In the genomic region with DNA sequence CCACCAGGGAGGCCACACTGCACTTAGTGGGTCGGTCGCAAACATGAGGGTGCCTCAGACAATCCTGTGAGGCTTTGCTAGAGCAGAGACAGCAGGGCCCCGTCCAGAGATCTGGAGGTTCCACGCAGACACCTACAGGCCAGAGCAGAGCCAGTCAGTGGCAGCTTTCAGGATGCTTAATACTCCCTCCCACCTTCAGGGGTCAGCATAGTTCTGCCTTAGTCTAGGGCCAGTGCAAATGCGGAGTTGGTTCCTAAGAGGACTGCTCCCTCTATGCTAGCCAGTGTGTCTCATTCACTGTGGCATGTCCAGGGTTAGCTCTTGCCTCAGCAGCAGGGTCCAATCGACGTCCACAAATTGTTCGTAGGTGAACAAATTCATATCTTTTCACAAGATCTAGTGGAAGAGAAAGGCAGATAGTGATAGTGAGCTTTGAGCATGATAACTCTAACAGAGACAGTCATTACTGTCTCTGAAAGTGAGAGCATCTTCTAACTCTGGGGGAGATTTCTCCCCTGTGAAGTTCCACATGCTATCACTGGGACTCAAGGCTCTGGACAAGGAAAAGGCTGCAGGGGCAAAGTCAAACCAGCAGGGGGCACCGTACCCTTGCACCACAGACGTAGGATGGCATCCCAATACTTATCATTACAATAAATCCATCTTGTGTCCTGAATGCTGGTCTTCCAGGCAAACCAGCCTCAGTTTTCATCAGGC, we compare ENCODE assay signal across 7 mouse cellular contexts. TPM values are rescaled to one million over a fixed set of nuclear protein-coding genes. Genes with fewer than 3 reads are reported as not detected.
A peak's percentile ranks its signal among the peaks of the same experiment; 100 is the strongest.
DNase-seq lines count a peak whose midpoint lies in the region; ATAC-seq and TF ChIP-seq lines count a peak whose summit lies in the region.

No protein-coding gene starts in this region.

- TF ChIP-seq POLR2A in small intestine, adult 2 months (IDR thresholded peaks at IDR 0.05; ENCODE audit: low read depth, low read length) = no peak

- H3K27ac ChIP-seq in intestine, postnatal 0 days (ENCODE audit: low read depth, low read length) = no peak overlapping the region
- no peak overlapping the region for H3K27ac ChIP-seq in midbrain, embryonic 12.5 days (replicated peaks)
- no peak overlapping the region for H3K27ac ChIP-seq in small intestine, adult 2 months (ENCODE audit: insufficient read depth, low read depth, low read length)

- ATAC-seq in intestine, postnatal 0 days = peak; percentile 75
- peak; percentile 83 for ATAC-seq in midbrain, embryonic 12.5 days (ENCODE audit: low FRiP score, low read depth)

- intact Hi-C loops in left cerebral cortex, postnatal 4 days (cut with DNase I) = loop anchor here (2.0 to 10.0 kb wide), 2 partner anchors 120 to 660 kb away; no protein-coding TSS in a partner anchor

- no peaks in the 10 kb centered on the region for H3K27me3 ChIP-seq in intestine, postnatal 0 days (replicated peaks; ENCODE audit: control insufficient read depth, insufficient read depth, low read length)
- peaks cover 4% of the 10 kb centered on the region; the same call in 1 of the 2 replicates for H3K27me3 ChIP-seq in midbrain, embryonic 12.5 days
- H3K27me3 ChIP-seq in small intestine, adult 2 months (ENCODE audit: control insufficient read depth, insufficient read depth, low read length) = no peaks in the 10 kb centered on the region

- WGBS in intestine, postnatal 0 days = 37% methylated on average over 10 of the region's 10 CpGs
- 37% methylated on average over 10 of the region's 10 CpGs for WGBS in midbrain, embryonic 12.5 days
- WGBS in small intestine, adult 2 months = 44% methylated on average over 10 of the region's 10 CpGs

- H3K36me3 ChIP-seq in intestine, postnatal 0 days (ENCODE audit: control insufficient read depth, insufficient read depth) = no peaks in the 10 kb centered on the region
- H3K36me3 ChIP-seq in midbrain, embryonic 12.5 days = no peaks in the 10 kb centered on the region
- H3K36me3 ChIP-seq in small intestine, adult 2 months (ENCODE audit: control insufficient read depth, insufficient read depth, low read length) = no peaks in the 10 kb centered on the region

- no peak overlapping the region for H3K9ac ChIP-seq in intestine, postnatal 0 days (ENCODE audit: low read depth, low read length)
- no peak overlapping the region for H3K9ac ChIP-seq in midbrain, embryonic 12.5 days (replicated peaks)

- TF ChIP-seq CTCF in intestine, postnatal 0 days (IDR thresholded peaks at IDR 0.05; ENCODE audit: low read depth) = peak; percentile 91
- TF ChIP-seq CTCF in small intestine, adult 2 months (IDR thresholded peaks at IDR 0.05; ENCODE audit: extremely low read depth, insufficient read length, insufficient replicate concordance, low read depth, low read length) = peak; percentile 82; the same call in 1 of the 2 replicates

- H3K9me3 ChIP-seq in intestine, postnatal 0 days (ENCODE audit: control insufficient read depth) = no peaks in the 10 kb centered on the region
- peaks cover 5% of the 10 kb centered on the region; the same call in 1 of the 2 replicates for H3K9me3 ChIP-seq in midbrain, embryonic 12.5 days

- H3K4me3 ChIP-seq in intestine, postnatal 0 days (ENCODE audit: low read depth, low read length) = no peak overlapping the region
- no peak overlapping the region for H3K4me3 ChIP-seq in midbrain, embryonic 12.5 days
- no peak overlapping the region for H3K4me3 ChIP-seq in small intestine, adult 2 months (ENCODE audit: low read depth, low read length)

- DNase-seq in adrenal gland, adult 2 months = peak; percentile 81
- DNase-seq in embryo, embryonic 11.5 days (ENCODE audit: low read depth, low spot score) = peak; percentile 66
- peak; percentile 71 to 75 for DNase-seq in gastrocnemius, postnatal 4 days (ENCODE audit: low spot score in 2 of 2)
- peak; percentile 82 for DNase-seq in left cerebral cortex, postnatal 4 days

- no peak overlapping the region for H3K4me2 ChIP-seq in intestine, postnatal 0 days (replicated peaks; ENCODE audit: low read depth)
- peak overlapping the region; percentile 26; the same call in 1 of the 2 replicates for H3K4me2 ChIP-seq in midbrain, embryonic 12.5 days (replicated peaks)

- 0 out of 2 replicates have a peak, but pooled peaks cover 6% of the 10 kb centered on the region for H3K4me1 ChIP-seq in intestine, postnatal 0 days (replicated peaks; ENCODE audit: control insufficient read depth, insufficient read depth, low read length)
- H3K4me1 ChIP-seq in midbrain, embryonic 12.5 days = no peaks in the 10 kb centered on the region
- H3K4me1 ChIP-seq in small intestine, adult 2 months (ENCODE audit: control insufficient read depth, insufficient read depth, insufficient read length, low read length) = peaks cover 15% of the 10 kb centered on the region; the same call in 1 of the 2 replicates

RNA-seq across cellular contexts. Expression of gene Lgalsl, which starts 36.5 kb away (rescaled TPM):
- total RNA-seq in adrenal gland, adult 2 months (2021) = 10 to 100 TPM; 21.2 to 33.0 TPM
- polyA plus RNA-seq in adrenal gland, adult 2 months (2012; rRNA removed) = 1.8 and 2.5 TPM in 2 replicates
- 10 to 100 TPM; 64.0 to 67.2 TPM for total RNA-seq in gastrocnemius, postnatal 4 days (2021)
- polyA plus RNA-seq in intestine, postnatal 0 days (2015; fragmentation: Nextera tagmentation; extraction: Ambion mirVana) = 16.5 and 16.7 TPM in 2 replicates
- total RNA-seq in left cerebral cortex, postnatal 4 days (2021) = 10 to 100 TPM; 86.3 to 90.8 TPM
- polyA plus RNA-seq in midbrain, embryonic 12.5 days (2016; fragmentation: Nextera tagmentation; extraction: Ambion mirVana) = 39.1 and 43.1 TPM in 2 replicates
- 2.7 and 4.5 TPM in 2 replicates for polyA plus RNA-seq in small intestine, adult 2 months (2012; rRNA removed)

RNA-seq across cellular contexts. Expression of gene Aftph, which starts 53.0 kb away (rescaled TPM):
- 10 to 100 TPM; 48.9 to 63.1 TPM for total RNA-seq in adrenal gland, adult 2 months (2021)
- polyA plus RNA-seq in adrenal gland, adult 2 months (2012; rRNA removed) = 12.1 and 24.4 TPM in 2 replicates
- total RNA-seq in gastrocnemius, postnatal 4 days (2021) = 10 to 100 TPM; 19.2 to 25.3 TPM
- polyA plus RNA-seq in intestine, postnatal 0 days (2015; fragmentation: Nextera tagmentation; extraction: Ambion mirVana) = 21.3 and 25.4 TPM in 2 replicates
- 10 to 100 TPM; 55.0 to 55.1 TPM for total RNA-seq in left cerebral cortex, postnatal 4 days (2021)
- 34.8 and 37.8 TPM in 2 replicates for polyA plus RNA-seq in midbrain, embryonic 12.5 days (2016; fragmentation: Nextera tagmentation; extraction: Ambion mirVana)
- 22.4 and 48.0 TPM in 2 replicates for polyA plus RNA-seq in small intestine, adult 2 months (2012; rRNA removed)
